13 mouse cellular contexts compared by ENCODE assay signal in the genomic region with DNA sequence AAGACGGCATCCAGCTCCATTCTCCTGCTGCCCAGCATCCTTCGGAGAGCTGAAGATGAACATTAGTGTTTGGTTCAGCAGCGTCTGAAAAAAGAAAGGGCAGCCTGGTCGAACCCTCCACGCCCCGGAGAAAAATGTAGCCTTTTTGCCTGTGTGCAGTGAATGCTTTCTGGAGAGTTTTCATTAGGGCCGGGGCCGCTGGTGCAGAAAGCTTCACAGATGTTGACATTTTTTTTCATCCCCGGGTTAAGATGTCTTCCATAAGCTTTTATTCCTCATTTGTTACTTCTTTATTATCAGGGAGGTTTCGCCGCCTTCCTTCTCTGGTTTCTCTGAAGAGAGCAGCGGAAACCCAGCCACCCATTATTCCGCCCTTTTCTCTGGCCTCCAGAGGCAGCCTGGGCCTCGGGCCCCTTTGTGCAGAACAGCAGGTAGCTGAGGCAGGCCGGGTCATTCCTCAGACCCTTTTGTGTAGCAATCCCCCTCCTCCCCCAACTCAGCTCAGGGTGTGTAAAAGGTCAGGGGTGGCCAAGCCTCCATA.
DNase-seq lines count a peak whose midpoint lies in the region; ATAC-seq and TF ChIP-seq lines count a peak whose summit lies in the region.
"Had no signal": no experiment of that assay in that cellular context is flagged by ENCODE, and none has a peak within 500 bp of the region (broad histone marks: within the 10 kb centered on the region; RNA-seq: fewer than 3 reads in every experiment).

No protein-coding gene starts in this region.

- peak; percentile 53 for DNase-seq in intestine, embryonic 14.5 days (ENCODE audit: low spot score)
- no peak for DNase-seq in embryonic facial prominence, embryonic 14.5 days (ENCODE audit: low spot score)
- DNase-seq in cerebellum, adult 2 months = no peak
- DNase-seq in heart, postnatal 25 days (ENCODE audit: low spot score) = no peak
- no peak for DNase-seq in lung, postnatal 25 days (ENCODE audit: low spot score)
- DNase-seq: adrenal gland, postnatal 36 days; cerebellum, postnatal 14 days had no signal

- H3K4me1 ChIP-seq in intestine, embryonic 14.5 days (replicated peaks; ENCODE audit: control insufficient read depth, insufficient read depth, low read length) = peaks cover 6% of the 10 kb centered on the region
- H3K4me1 ChIP-seq in intestine, embryonic 15.5 days (replicated peaks) = 0 out of 2 replicates have a peak, but pooled peaks cover 6% of the 10 kb centered on the region
- H3K4me1 ChIP-seq in embryonic facial prominence, embryonic 14.5 days (ENCODE audit: control insufficient read depth, insufficient read depth, low read length) = peaks cover 3% of the 10 kb centered on the region; the same call in 1 of the 2 replicates
- peaks cover 20% of the 10 kb centered on the region for H3K4me1 ChIP-seq in limb, embryonic 12.5 days (replicated peaks)
- no peaks in the 10 kb centered on the region for H3K4me1 ChIP-seq in neural tube, embryonic 14.5 days (ENCODE audit: control insufficient read depth, insufficient read depth, low read length)
- no peaks in the 10 kb centered on the region for H3K4me1 ChIP-seq in cerebellum, adult 2 months (ENCODE audit: control insufficient read depth, insufficient read depth, low read length)
- H3K4me1 ChIP-seq: liver, embryonic 15.5 days had no signal

- H3K27ac ChIP-seq in intestine, embryonic 14.5 days (ENCODE audit: low read depth) = no peak overlapping the region
- H3K27ac ChIP-seq in intestine, embryonic 15.5 days = no peak overlapping the region
- no peak overlapping the region for H3K27ac ChIP-seq in embryonic facial prominence, embryonic 14.5 days (replicated peaks; ENCODE audit: low read depth, low read length)
- H3K27ac ChIP-seq in limb, embryonic 12.5 days = peak overlapping the region; percentile 12; the same call in 1 of the 2 replicates
- H3K27ac ChIP-seq in neural tube, embryonic 14.5 days (ENCODE audit: low read depth, low read length) = no peak overlapping the region
- H3K27ac ChIP-seq in cerebellum, adult 2 months (ENCODE audit: insufficient read depth, low read length) = no peak overlapping the region
- H3K27ac ChIP-seq: liver, embryonic 15.5 days had no signal

- no peak overlapping the region for H3K4me2 ChIP-seq in intestine, embryonic 14.5 days (ENCODE audit: low read length)
- H3K4me2 ChIP-seq in intestine, embryonic 15.5 days (replicated peaks) = no peak overlapping the region
- peak overlapping the region; percentile 26; the same call in 1 of the 2 replicates for H3K4me2 ChIP-seq in embryonic facial prominence, embryonic 14.5 days (ENCODE audit: low read depth, low read length)
- 0 out of 2 replicates have a peak overlapping the region, but pooled peaks have one; percentile 2 for H3K4me2 ChIP-seq in limb, embryonic 12.5 days
- H3K4me2 ChIP-seq in neural tube, embryonic 14.5 days (ENCODE audit: low read depth, low read length) = peak overlapping the region; percentile 8; the same call in 1 of the 2 replicates
- H3K4me2 ChIP-seq: liver, embryonic 15.5 days had no signal

- TF ChIP-seq POLR2A in cerebellum, adult 2 months (IDR thresholded peaks at IDR 0.05; ENCODE audit: borderline replicate concordance, insufficient read depth, low read length) = no peak

- H3K9ac ChIP-seq in intestine, embryonic 14.5 days (ENCODE audit: low read length) = no peak overlapping the region
- H3K9ac ChIP-seq in intestine, embryonic 15.5 days = no peak overlapping the region
- H3K9ac ChIP-seq in embryonic facial prominence, embryonic 14.5 days (ENCODE audit: low read depth, low read length) = 0 out of 2 replicates have a peak overlapping the region, but pooled peaks have one; percentile 14
- H3K9ac ChIP-seq in limb, embryonic 12.5 days (replicated peaks) = no peak overlapping the region
- no peak overlapping the region for H3K9ac ChIP-seq in neural tube, embryonic 14.5 days (replicated peaks; ENCODE audit: low read depth, low read length)
- H3K9ac ChIP-seq: liver, embryonic 15.5 days had no signal

- ATAC-seq in intestine, embryonic 14.5 days (replicated peaks; ENCODE audit: low FRiP score, low TSS enrichment, low read depth) = no peak
- ATAC-seq in intestine, embryonic 15.5 days = no peak
- no peak for ATAC-seq in embryonic facial prominence, embryonic 14.5 days (ENCODE audit: low read depth)
- ATAC-seq in limb, embryonic 12.5 days (ENCODE audit: insufficient number of reproducible peaks, insufficient read depth, low FRiP score, low TSS enrichment, low read depth) = no peak
- ATAC-seq in neural tube, embryonic 14.5 days (ENCODE audit: low read depth) = no peak
- ATAC-seq: inflammation-experienced regulatory T-cells, adult 6 months had no signal

- peaks cover 5% of the 10 kb centered on the region; the same call in 1 of the 2 replicates for H3K9me3 ChIP-seq in intestine, embryonic 14.5 days (ENCODE audit: control insufficient read depth, low read length)
- H3K9me3 ChIP-seq in intestine, embryonic 15.5 days = no peaks in the 10 kb centered on the region
- H3K9me3 ChIP-seq in embryonic facial prominence, embryonic 14.5 days (ENCODE audit: control insufficient read depth, low read length) = 0 out of 2 replicates have a peak, but pooled peaks cover 4% of the 10 kb centered on the region
- peaks cover 6% of the 10 kb centered on the region; the same call in 1 of the 2 replicates for H3K9me3 ChIP-seq in limb, embryonic 12.5 days
- no peaks in the 10 kb centered on the region for H3K9me3 ChIP-seq in neural tube, embryonic 14.5 days (ENCODE audit: control insufficient read depth, low read length)
- H3K9me3 ChIP-seq: liver, embryonic 15.5 days had no signal

- WGBS in intestine, embryonic 14.5 days = 25% methylated on average over 15 of the region's 15 CpGs
- 34% methylated on average over 15 of the region's 15 CpGs for WGBS in intestine, embryonic 15.5 days
- WGBS in embryonic facial prominence, embryonic 14.5 days = 19% methylated on average over 15 of the region's 15 CpGs
- WGBS in limb, embryonic 12.5 days = 23% methylated on average over 15 of the region's 15 CpGs
- WGBS in neural tube, embryonic 14.5 days = 8% methylated on average over 15 of the region's 15 CpGs
- WGBS in cerebellum, adult 2 months = 42% methylated on average over 15 of the region's 15 CpGs

- intact Hi-C loops in heart, postnatal 25 days (cut with DNase I) = no loop called here

- TF ChIP-seq CTCF in cerebellum, adult 2 months (IDR thresholded peaks at IDR 0.05; ENCODE audit: borderline replicate concordance, insufficient read depth, low read depth, low read length) = no peak

- no peak overlapping the region for H3K4me3 ChIP-seq in intestine, embryonic 14.5 days (ENCODE audit: low read depth, low read length)
- no peak overlapping the region for H3K4me3 ChIP-seq in intestine, embryonic 15.5 days (replicated peaks)
- no peak overlapping the region for H3K4me3 ChIP-seq in embryonic facial prominence, embryonic 14.5 days (ENCODE audit: low read depth, low read length)
- no peak overlapping the region for H3K4me3 ChIP-seq in limb, embryonic 12.5 days (replicated peaks)
- H3K4me3 ChIP-seq in neural tube, embryonic 14.5 days (ENCODE audit: low read depth, low read length) = no peak overlapping the region
- no peak overlapping the region for H3K4me3 ChIP-seq in cerebellum, adult 2 months (replicated peaks; ENCODE audit: insufficient read depth, low read depth, low read length)
- H3K4me3 ChIP-seq: liver, embryonic 15.5 days; megakaryocyte, embryonic 14.5 days had no signal

- no peaks in the 10 kb centered on the region for H3K27me3 ChIP-seq in intestine, embryonic 14.5 days (replicated peaks; ENCODE audit: control insufficient read depth, insufficient read depth, low read length)
- no peaks in the 10 kb centered on the region for H3K27me3 ChIP-seq in intestine, embryonic 15.5 days (replicated peaks)
- H3K27me3 ChIP-seq in embryonic facial prominence, embryonic 14.5 days (replicated peaks; ENCODE audit: control insufficient read depth, insufficient read depth, low read length) = no peaks in the 10 kb centered on the region
- no peaks in the 10 kb centered on the region for H3K27me3 ChIP-seq in limb, embryonic 12.5 days
- H3K27me3 ChIP-seq in neural tube, embryonic 14.5 days (ENCODE audit: control insufficient read depth, insufficient read depth, low read length) = no peaks in the 10 kb centered on the region
- no peaks in the 10 kb centered on the region for H3K27me3 ChIP-seq in cerebellum, adult 2 months (ENCODE audit: control insufficient read depth, insufficient read depth, low read length)

- no peaks in the 10 kb centered on the region for H3K36me3 ChIP-seq in intestine, embryonic 14.5 days (ENCODE audit: control insufficient read depth, insufficient read depth, low read length)
- no peaks in the 10 kb centered on the region for H3K36me3 ChIP-seq in intestine, embryonic 15.5 days
- H3K36me3 ChIP-seq in embryonic facial prominence, embryonic 14.5 days (ENCODE audit: control insufficient read depth, insufficient read depth, low read length) = no peaks in the 10 kb centered on the region
- no peaks in the 10 kb centered on the region for H3K36me3 ChIP-seq in limb, embryonic 12.5 days
- H3K36me3 ChIP-seq in neural tube, embryonic 14.5 days (ENCODE audit: control insufficient read depth, insufficient read depth, low read length) = no peaks in the 10 kb centered on the region
- H3K36me3 ChIP-seq: liver, embryonic 15.5 days had no signal

Comparison
In these comparisons a context has a peak if more than half of its experiments do, and no peak if none do; other contexts are left out.
1. H3K4me2 ChIP-seq: peak in embryonic facial prominence, embryonic 14.5 days (single experiment), limb, embryonic 12.5 days (single experiment) and neural tube, embryonic 14.5 days (single experiment); none in intestine, embryonic 14.5 days (single experiment) and intestine, embryonic 15.5 days (single experiment).